Mouse (Mus musculus): ENCODE measurements at regions not wholly inside any gene's neighbourhood (a gene's known extent, or its start where the extent isn't known, plus 50 kb on each side); places are given as distances from the start of the nearest gene placed in this dataset.

- DNase-seq: no peak
These were observed 1380.4 kb upstream of the Cdh8 start for GRCm38 (mm10) chr8:100796628-100797027.

- no peak for DNase-seq
These were observed 1377.7 kb upstream of the Cdh8 start for GRCm38 (mm10) chr8:100793951-100794350.

GRCm38 (mm10) chr8:100790592-100791141 lies 1374.4 kb upstream of the Cdh8 start:
- DNase-seq: no peak

DNA sequence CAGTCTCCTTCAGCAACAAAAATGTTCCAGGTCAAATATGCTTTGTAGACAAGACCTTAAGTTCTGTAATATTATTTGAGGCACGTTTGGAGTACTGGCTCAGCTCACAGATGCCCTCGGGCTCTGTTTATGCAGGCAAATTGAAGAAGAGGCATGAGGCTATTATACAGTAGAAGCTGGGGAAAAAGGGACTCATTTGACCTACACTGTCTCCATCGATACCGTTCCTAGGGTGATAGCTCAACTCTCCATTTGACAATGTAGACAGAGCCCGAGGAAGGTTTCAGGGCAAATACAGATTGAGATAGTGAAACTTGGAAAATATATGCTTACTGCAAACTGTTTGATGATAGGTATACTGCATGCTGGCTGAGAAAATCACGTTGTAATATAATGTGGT lies 1371.9 kb upstream of the Cdh8 start:
- no peak for DNase-seq

- DNase-seq: peak; percentile 71
These were observed 1356.6 kb upstream of the Cdh8 start for GRCm38 (mm10) chr8:100772742-100773370.

- no peak for DNase-seq
These were observed 1353.3 kb upstream of the Cdh8 start for GRCm38 (mm10) chr8:100769617-100770016.

GRCm38 (mm10) chr8:100733927-100734326 lies 1317.7 kb upstream of the Cdh8 start:
- peak; percentile 1 to 2 for DNase-seq

GRCm38 (mm10) chr8:100702365-100702764 lies 1286.1 kb upstream of the Cdh8 start:
- DNase-seq: no peak

GRCm38 (mm10) chr8:100695043-100695442 lies 1278.8 kb upstream of the Cdh8 start:
- no peak for DNase-seq

- DNase-seq: no peak
These were observed 1262.3 kb upstream of the Cdh8 start for GRCm38 (mm10) chr8:100678580-100678979.
